Mouse (Mus musculus): ENCODE results near the gene Cpne8.
"Not testable (repeated sequence)": the region's sequence is repeated elsewhere in the genome, so short reads cannot be mapped to it uniquely, and the experiment has no call there.

The Cpne8 gene

DNA sequence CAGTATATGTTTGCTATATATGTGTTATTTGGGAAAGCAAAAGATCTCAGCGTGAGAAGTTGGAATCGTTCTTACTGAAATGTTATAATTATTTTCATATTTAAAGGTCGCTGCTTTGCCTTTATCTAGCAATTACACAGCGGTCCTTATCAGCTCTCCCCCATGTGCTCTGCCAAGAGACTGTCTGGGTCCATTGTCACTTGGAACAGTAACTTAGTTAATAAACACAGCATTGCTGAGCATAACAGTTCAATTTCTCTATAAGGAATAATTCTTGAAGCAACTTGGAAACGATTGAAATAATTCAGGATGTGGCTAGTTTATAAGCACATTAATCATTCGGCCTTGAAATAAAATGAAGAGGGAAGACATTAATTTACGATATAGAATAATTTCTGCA lies 189.0 kb downstream of the Cpne8 start:
- no peak for DNase-seq (ENCODE audit: extremely low spot score, low spot score)

DNA sequence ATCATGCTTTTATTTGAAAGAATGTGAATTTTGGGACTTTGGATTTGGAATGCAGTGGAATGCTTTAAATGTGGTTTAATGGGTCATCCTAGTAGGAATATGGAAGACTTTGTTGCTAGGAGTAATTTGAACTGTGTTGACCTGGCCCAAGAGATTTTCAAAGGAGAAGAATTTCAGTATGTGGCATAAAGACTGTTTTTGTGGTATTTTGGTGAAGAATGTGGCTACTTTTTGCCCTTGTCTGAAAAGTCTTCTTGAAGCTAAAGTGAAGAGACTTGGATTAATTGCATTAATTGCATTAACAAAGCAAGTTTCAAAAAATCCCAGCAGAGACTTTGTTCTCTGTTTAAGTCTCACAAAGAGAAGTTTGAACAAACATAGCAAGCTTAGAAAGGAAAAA lies 208.7 kb downstream of the Cpne8 start:
- not testable (repeated sequence) for DNase-seq (ENCODE audit: extremely low spot score, low spot score)

GRCm38 (mm10) chr15:90463281-90463680 lies 216.0 kb downstream of the Cpne8 start:
- no peak for DNase-seq (ENCODE audit: extremely low spot score, low spot score)

- DNase-seq (ENCODE audit: extremely low spot score, low spot score) = no peak
Measured at GRCm38 (mm10) chr15:90446076-90446475, 233.2 kb downstream of the Cpne8 start.

All from neural tube, embryonic 10.5 days (tissue).